Mouse (Mus musculus): Measurements from ENCODE around the gene Myl10.
"Not testable (repeated sequence)": the region's sequence is repeated elsewhere in the genome, so short reads cannot be mapped to it uniquely, and the experiment has no call there.

The Myl10 gene

GRCm38 (mm10) chr5:136706803-136707202, 13.9 kb downstream of the Myl10 start:
- peak; percentile 39 to 63 for DNase-seq

DNA sequence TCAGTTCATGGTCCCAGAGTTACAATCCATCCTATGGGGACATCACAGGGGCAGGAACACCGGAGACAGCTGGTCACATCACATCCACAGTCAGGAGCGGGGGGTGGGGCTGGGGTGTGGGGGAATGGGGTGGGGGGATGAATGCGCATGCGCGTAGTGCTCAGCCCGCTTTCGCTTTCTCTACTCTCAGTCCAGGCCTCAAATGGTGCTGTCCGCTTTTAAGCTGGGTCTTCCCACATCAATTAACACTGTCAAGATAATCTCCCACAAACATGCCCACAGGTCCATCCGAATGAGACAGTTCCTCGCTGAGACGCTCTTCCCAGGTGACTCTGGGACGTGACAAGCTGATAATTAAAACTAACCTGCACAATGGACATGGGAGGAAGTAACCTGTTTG, 15.2 kb downstream of the Myl10 start:
- DNase-seq: no peak

DNA sequence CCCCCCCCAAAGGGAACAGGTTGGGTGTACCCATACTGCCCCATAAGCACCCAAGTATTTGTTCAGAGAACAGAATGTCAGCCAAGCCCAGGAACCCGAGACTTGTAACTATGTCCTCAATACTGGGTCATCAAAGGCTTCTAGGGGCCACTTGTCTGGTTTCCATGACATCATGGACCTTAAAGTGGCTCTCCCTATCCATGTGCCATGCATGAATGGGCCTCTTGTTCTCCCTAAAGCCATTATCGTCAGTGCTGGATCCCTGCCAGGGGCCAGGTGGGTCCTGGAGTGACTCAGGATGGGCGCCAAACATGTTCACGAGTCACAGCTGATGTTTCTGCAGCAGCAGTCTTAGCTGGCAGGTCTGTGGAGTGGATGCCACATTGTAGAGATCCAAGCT, 17.8 kb downstream of the Myl10 start:
- no peak for DNase-seq

GRCm38 (mm10) chr5:136714232-136714875, 21.4 kb downstream of the Myl10 start:
- no peak for DNase-seq

DNA sequence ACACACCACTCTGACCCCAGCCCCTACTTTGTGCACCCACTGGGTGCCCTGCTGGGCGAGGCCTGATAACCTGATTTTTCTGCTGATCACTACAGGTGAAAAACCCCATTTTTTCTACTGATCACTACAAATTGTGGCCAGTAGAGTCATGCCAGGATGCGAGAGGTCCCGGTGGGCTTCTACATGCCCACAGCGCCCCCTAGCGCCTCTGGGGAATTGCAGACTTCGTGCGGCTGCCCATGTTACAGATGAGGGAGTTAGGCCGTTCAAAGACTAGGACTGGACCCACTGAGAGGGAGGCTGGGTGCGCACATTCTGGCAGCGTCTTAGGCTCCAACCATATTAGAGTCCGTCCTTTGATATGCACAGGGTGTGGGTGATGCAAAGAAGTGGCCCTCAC, 21.9 kb downstream of the Myl10 start:
- DNase-seq: peak in 1 of 2 experiments; percentile 34

DNA sequence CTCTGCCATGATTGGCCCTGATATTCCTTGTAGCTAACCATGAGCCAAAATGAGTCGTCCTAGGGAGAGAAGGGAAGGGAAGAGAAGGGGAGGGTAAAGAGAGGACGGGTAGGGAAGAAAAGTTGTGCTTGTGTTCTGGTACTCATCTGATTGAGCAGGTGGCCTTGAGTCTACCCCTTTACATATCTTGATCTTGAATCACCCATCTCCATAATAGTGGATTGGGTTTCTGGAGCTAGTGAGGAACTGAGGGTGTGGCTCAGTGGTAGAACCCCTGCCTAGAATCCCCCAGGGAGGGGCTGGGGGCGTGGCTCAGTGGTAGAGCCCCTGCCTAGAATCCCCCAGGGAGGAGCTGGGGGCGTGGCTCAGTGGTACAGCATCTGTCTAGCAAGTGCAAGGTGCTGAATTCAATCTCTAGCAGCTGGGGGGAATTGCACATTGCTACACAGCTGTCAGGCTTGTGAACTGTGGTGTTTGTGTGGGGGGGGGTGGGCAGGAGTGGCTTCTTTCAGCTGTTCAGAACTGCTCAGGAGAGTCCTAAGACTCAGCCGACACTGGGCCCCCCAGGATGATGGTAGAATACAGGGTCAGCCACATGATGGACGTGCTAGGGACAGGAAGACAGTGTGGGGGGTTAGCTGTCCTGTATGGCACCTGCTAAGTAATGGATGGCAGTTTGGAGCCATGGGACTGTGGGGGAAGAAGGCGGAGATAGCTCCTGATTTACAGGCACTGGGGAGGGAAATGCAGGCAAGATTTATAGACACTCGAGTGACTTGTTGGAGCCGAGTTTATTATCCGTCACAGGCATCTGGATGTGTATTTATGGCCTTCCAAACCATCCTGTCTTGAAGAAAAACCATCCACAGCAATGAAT, 24.0 kb downstream of the Myl10 start:
- DNase-seq: no peak

DNA sequence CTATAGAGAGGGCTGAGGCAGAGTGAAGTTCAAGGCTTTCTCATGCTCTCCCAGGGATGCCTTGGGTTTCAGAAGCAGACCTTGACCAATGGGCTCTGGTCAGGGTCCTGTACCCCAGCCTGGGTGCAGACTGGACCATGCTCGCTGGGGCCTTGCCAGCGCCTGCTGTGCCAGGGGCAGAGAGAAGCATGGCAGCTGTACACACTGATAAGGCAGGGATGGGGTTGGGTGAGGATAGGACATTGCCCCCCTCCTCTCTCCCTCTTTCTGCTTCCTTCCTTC, 24.6 kb downstream of the Myl10 start:
- no peak for DNase-seq

DNA sequence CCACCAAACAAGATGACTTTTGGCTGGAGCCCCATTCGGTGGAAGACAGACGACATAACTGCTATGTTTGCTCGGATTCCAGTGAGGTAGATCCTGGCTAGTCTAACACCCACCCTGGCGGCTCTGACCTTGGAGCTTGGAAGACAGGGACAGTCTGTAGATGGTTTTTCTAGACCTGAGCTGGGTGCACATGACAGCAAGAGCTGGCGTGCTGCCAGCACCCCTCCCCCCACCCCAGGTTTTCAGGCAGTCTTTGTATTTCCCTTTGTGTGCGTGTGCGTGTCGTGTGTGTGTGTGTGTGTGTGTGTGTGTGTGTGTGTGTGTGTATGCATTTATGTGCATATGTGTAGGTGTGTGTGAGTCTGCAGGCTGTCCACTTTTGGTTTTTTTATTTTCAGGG, 25.7 kb downstream of the Myl10 start:
- DNase-seq: no peak

DNA sequence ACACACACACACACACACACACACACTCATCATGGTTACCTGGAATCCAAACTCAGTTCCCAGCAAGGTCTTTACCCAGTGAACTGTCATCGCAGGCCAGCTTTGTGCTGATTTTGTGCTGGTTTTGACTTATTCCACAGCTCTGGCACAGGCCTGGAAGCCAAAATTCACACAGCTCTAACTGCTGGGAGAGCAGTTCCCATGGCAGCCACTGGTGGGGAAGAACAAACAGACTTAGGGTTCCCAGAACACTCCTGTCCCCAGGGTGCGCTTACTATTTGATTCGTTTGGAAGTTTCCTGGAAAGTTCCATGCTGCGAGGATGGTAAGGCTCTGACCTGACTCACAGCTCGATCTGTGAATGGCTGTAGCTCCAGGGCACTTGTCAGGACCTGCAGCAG, 28.6 kb downstream of the Myl10 start:
- no peak for DNase-seq

DNA sequence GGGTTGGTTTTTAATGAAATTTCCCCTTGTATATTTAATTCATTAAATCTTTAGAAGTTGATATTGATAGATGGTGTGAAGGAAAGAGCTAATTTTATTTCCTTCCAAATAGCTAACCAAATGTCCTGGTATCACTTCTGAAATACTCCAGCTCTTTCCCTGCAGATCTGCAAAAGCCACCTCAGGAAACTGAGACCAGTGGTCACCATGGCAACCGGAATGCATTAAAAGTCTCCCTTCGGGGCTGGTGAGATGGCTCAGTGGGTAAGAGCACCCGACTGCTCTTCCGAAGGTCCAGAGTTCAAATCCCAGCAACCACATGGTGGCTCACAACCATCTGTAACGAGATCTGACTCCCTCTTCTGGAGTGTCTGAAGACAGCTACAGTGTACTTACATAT, 33.3 kb downstream of the Myl10 start:
- not testable (repeated sequence) for DNase-seq

- DNase-seq: no peak
Observed at GRCm38 (mm10) chr5:136738918-136739317, 46.0 kb downstream of the Myl10 start.

DNA sequence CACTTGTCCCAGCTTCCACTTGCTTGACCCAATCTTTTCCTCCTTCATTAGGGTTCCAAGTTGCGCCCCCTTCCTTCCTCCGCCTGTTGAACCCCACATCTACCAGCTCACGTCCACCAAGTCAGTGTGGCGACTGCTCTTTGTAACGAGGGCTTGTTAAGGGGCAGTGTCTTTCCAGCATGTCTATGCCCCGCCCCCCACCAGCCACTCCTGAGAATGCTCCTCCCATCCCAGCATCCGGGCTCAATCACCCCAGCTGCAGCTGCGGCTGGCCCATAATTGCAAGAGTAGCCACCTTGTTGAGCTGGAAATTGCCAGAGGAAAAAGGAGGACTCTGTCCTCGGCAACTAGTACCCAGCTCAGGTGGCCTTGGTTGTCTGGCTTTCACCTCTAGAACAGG, 53.6 kb downstream of the Myl10 start:
- no peak for DNase-seq

Measured in spleen, adult 18-20 months (tissue).